Mouse (Mus musculus): Measurements from ENCODE around the gene Fto.

The Fto gene

DNA sequence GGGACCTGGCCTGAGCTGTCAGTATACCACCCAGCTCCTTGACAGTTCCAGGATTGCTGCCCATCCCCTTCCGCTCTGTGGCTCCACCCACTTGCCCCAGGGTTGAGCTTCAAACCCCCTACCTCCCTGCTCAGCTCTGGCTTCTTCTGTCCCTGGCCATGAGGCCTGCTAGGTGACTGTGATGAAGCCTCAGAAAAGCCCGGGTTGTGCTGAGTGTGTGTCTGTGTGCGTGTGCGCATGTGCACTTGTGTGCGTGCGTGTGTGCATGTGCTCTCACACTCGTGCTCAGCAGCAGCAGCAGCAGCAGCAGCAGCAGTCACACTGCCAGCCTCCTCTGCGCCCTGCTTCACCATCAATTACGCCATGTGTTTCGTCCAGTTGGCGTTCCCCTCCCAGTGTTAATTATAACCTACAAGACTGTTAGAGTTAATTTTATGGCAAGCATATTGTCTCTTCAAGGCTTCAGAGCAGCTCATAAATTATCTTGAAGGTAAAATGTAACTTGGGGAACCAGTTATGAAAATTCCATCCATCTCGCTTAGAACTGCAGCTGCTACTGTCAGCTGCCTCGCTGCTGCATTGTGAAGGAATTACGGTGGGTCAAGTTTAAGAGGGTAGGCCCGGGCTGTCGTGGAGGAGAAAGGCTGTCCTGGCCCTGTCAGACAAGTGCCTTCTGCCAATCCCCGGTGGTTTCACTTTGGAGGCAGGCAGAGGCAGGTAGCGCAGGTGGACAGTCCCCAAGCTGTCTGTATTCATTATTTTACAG is 219.5 kb downstream of the Fto start:
- DNase-seq = no peak

- DNase-seq = no peak
Measured at GRCm38 (mm10) chr8:91534752-91535151, 221.4 kb downstream of the Fto start.

- no peak for DNase-seq
Measured at GRCm38 (mm10) chr8:91538109-91538508, 224.8 kb downstream of the Fto start.

DNA sequence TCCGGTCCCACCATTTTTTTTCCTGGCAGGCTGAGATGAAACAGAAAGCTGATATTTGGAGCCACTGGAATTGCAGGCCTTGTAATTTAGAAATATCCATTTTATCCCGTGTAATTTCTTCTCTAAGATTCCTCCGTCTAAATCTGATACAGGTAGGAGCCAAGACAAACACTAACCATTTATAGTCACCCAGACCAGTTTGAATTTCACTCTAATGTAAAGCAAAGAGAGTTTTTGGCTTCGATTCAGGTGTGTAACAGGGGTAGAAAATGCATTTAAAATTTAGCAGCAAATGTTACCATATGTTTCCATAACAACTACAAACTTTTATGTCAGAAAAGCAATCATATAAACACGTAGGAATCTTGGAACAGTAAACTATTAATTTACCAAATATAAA is 225.6 kb downstream of the Fto start:
- DNase-seq = no peak

DNA sequence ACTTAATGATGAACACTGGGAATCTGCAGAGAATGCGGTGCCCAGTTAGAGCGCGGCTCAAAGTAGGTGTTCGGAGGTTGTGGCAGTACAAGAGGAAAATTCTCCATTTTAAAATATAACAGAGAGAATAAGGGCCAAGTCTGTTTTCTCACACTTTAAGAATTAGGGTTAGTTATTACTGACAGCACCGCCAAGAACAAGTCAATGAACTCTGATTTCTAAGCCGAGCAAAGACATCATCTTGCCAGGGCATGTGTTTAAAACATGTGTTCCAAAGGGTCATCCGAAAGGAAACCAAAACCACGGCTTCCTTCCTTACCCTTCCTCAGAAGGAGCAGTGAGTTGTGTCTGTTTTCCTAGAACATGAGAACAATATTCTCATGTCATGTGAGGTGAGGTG is 226.3 kb downstream of the Fto start:
- DNase-seq = no peak

GRCm38 (mm10) chr8:91541229-91541628 is 227.9 kb downstream of the Fto start:
- DNase-seq = no peak

DNA sequence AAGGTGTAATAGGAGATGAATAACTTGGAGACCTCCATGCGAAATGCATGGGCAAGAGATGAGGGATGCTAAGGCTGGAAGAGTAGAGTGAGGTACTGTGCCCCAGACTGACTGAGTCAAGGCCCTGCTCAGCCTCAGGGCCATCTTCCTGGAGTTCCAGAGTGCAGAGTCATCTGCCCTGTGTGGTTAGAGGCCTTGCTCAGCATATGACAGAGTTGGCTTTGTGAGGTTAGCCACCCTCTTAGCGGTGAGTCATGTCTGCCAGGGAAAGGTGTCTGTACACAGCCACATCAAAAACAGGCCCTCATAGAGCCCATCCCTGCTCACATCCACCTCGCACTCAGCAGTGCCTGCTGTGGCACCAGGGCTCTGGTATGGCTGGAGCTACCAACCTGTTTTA is 232.2 kb downstream of the Fto start:
- DNase-seq = no peak

DNA sequence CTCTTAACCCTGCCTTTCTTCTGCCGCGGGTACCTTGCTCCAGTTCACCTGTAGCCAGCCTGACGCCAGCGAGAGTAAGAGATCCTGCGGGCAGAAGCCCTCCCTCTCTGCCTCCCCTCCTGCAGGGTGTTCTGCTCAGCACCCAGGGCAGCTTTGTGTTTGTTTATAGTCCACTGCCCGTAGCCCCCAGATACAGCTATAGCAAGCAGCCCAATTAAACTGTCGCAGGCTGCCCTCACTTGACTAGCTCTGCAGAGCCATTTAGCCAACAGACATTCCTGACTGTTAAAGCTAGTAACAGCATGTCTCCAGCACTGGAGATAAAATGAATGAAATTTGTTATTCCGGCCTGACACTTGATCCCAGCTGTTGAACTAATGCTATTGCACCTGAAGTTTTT is 233.3 kb downstream of the Fto start:
- no peak for DNase-seq

GRCm38 (mm10) chr8:91550131-91550530 is 236.8 kb downstream of the Fto start:
- DNase-seq = no peak

GRCm38 (mm10) chr8:91551166-91551765 is 237.9 kb downstream of the Fto start:
- DNase-seq = no peak

GRCm38 (mm10) chr8:91551775-91552538 is 238.6 kb downstream of the Fto start:
- DNase-seq = no peak

DNA sequence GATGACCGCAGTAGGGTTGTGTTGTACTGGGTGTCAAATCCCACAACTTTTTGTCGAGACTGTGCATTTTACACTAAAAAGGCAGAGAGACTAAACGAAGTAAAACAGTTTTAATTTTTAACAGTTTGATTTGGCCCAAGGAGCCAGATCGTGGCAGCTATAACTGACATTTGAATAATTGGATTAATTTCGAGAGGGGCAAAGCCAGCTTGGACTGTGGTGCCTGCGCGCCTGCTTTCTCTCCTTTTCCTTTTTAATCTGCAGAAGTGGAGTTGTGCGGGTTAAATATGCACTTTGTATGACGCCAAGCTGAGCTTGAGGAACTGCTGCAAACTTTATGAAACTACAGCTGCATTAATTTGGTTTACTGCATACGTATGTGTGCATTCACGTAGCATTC is 239.3 kb downstream of the Fto start:
- no peak for DNase-seq

- DNase-seq = no peak
Measured at GRCm38 (mm10) chr8:91553387-91553786, 240.1 kb downstream of the Fto start.

- DNase-seq = no peak
Measured at GRCm38 (mm10) chr8:91557041-91557587, 243.8 kb downstream of the Fto start.

DNA sequence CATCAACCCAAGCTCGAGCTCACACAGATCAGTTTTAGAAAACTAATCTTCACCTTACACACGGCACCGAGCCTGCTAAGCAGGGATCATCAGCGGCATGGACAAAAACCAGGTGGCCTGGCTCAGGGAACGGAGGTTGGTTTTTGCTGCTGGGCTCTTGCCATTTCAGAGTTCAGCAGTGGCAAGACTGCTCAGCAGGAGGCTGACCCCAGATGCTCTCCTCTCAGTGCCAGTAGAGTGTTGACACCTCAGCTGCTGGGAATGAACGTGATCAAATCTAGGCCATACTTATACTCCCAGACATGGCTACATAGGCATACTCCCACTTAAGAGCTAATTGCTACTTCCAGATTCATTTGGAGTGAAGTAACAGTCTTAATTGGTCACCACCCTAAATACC is 245.1 kb downstream of the Fto start:
- no peak for DNase-seq

DNA sequence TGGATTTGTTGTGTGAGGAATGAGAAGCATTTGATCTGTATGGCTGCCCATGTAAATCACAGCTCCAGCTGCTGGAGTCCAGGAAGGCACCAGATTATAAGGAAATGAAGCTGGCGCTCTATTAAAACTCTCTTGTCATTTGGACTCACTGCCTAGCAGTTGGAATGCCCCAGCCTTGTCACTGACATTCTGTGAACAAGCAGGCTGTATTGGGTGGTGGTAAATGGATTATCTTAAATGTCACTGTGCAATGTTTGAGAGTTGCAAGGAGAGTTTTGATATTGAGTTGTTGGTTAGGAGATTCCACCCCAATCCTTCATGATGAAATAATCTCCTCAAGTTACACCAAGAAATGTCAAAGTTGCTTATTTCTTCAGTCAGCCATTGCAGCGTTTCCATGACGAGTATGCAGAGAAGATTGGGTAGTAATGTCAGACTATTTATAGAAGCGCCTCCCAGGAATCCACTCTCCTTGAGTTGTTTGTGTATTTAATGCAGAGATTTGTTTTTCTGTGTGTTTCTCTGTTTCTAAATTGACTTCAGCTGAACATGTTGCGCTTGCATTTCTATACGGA is 246.8 kb downstream of the Fto start:
- DNase-seq = no peak

DNA sequence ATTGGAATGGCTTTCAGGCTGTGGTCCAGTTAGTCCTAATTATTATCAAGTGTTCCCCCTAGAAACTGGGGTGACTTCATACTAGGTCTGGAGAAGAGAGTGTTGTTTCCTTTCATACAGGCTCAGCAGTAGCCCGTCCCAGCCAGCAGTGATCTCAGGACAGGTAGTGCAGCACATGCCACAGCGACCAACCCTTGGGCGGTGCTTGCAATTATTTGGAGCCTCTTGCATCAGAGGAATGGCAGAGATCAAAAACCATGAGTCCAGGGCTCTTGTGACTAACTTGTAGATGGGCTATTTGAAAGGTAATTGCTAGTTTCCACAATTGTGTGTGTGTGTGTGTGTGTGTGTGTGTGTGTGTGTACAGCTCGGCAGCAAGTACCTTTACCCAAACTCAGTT is 247.9 kb downstream of the Fto start:
- no peak for DNase-seq

DNA sequence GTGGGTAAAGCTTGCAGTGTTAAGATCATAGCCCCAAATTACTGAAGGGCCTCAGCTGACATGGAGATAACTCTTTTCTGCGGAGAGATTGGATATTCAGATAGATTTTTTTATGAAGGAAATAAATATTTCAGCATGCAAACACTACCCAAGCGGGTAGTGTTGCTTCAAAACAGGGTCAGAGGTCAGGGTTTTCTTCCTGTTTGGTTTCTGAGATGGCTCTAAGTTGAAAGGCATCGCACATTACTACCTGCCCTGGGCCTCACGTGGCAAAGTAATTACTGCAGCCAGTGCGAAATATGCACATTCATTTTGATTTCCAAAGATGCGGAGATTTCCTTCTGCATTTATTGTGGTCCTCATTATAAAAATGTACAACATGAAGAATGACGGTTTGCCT is 249.3 kb downstream of the Fto start:
- DNase-seq = no peak

GRCm38 (mm10) chr8:91563326-91563725 is 250.0 kb downstream of the Fto start:
- DNase-seq = no peak

- no peak for DNase-seq
Measured at GRCm38 (mm10) chr8:91565869-91566502, 252.7 kb downstream of the Fto start.

- DNase-seq = no peak
Measured at GRCm38 (mm10) chr8:91566503-91566869, 253.2 kb downstream of the Fto start.

- no peak for DNase-seq
Measured at GRCm38 (mm10) chr8:91569874-91570273, 256.5 kb downstream of the Fto start.

DNA sequence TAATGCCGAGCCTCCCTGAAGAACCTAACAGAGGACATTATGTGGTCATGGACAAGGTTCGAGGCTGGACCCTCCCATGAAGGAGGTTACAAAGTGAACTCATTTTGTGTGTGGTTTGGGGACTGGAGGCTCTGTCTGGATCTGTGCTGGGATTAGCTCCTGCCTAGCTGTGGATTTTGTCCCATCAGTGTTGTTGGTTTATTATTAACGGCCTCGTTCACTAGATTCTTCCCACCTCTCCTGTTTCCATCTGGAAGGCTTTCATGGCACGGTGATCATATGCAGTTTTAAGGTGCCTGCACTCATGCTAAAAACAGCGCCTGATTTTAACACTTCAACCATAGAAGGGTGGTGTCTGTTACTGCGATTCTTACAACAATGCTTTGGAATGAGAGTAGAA is 257.5 kb downstream of the Fto start:
- no peak for DNase-seq
